Mouse (Mus musculus) 3134 (cell line): ENCODE measurements around the gene Reep1.
"Not testable (repeated sequence)": the region's sequence is repeated elsewhere in the genome, so short reads cannot be mapped to it uniquely, and the experiment has no call there.

Source experiments
- DNase-seq: peaks from one replicate; pipeline ENCODE4 v3.0.0-alpha.2; 2011; ENCODE audit warnings: low spot score; ENCODE audit not compliant: insufficient read length; ENCODE audit errors: extremely low read depth

Reep1 gene

DNA sequence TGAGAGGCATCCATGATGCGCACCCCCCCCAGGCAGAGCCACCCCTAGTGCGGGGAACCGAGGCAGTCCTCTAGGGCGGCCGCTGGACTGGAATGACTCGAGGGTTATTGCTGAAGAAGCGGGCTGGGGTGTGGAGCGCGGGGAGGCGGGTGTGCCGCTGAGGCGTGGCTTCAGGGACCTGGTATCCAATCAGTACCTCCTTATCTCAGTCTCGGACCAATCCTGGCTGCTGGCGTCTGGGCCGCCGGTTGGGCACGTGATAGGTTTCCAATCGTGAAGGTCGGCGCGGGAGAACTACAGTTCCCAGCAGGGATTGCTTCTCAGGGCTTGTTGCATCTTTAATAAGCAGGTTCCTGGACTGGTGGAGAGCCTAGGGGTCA, 124.2 kb downstream of the Reep1 start:
- DNase-seq: peak; percentile 94

DNA sequence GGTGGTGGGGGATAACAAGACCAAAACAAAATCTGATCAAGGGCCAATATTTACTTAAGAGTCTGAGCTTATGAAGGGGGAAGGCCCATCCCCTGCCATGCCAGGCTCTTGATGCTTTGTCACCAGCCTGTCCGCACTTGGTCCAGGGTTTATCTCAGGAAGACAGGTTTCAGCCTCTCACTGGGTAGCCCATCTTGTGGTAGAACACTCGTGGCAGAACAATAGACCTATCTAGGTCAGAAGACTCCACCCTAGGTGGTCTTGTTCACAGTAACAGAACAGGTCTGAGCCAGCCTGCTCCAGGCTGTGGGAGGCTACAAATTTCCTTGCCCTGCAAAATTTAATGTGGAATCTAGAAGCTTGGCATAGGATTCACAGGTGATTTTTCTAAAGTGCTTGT, 129.4 kb downstream of the Reep1 start:
- DNase-seq: no peak

DNA sequence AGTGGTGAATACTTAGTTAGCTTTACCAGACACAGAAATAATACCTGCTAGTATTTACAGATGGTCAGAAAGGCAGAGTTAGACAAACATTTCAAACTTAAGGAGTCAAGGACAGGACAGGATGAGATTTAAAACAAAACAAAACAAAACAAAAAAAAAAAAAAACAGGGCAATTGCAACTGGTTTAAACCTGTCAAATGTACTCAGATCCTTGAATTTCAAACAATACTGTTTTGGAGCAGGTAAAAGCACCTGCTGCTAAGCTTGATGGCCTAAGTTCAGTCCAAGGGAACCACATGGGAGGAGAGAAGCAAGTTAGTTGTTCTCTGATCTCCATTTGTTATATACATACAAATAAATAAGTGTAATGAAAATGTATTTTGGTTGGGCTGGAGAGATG, 132.5 kb downstream of the Reep1 start:
- no peak for DNase-seq

DNA sequence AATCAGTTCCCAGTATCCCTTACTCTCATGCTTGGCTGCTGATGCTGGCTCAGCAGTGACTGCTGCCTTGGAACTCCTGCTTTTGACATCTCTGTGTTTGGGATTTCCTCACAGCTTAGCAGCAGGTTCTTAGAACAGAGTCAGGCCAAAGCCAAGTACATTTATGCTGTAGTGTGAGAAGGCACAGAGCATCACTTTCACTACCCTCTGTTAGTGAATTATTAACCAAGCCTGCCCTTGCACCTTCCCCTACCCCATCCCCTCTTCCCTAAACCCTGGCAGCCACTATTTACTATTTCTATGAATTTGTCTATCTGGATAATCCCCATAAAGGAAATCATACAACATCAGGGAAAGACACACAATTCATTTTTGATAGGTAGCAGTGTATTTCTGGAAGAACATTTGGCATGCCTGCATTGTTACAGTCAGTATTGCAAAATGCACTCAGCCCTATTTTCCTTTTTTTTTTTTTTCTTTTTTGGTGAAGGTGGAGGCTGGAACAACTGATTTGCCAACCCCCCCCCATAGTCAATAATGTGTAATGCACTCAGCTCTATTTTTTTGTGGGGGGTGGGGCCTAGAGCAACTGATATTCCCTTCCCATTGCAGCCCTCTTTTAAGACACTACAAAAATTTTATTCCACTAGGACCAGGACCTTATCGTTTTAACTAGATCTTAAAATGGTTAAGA, 133.4 kb downstream of the Reep1 start:
- no peak for DNase-seq

DNA sequence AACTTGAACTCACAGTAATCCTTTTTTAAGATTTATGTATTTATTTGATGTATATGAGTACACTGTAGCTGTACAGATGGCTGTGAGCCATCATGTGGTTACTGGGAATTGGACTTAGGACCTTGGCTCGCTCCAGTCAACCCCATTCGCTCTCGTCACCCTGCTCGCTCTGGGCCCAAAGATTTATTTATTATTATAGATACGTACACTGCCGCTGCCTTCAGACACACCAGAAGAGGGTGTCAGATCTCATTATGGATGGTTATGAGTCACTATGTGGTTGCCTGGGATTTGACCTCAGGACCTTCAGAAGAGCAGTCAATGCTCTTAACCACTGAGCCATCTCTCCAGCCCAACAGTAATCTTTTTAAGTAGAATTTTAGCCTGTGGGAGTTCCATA, 139.5 kb downstream of the Reep1 start:
- DNase-seq: not testable (repeated sequence)
